Mouse (Mus musculus): ENCODE measurements around the gene Dis3l2. TPM values are rescaled to one million over a fixed set of nuclear protein-coding genes. Genes with fewer than 3 reads are reported as not detected.

Dis3l2 gene
- polyA plus RNA-seq, 1 experiment from 2014 or later, result 23.5 TPM

DNA sequence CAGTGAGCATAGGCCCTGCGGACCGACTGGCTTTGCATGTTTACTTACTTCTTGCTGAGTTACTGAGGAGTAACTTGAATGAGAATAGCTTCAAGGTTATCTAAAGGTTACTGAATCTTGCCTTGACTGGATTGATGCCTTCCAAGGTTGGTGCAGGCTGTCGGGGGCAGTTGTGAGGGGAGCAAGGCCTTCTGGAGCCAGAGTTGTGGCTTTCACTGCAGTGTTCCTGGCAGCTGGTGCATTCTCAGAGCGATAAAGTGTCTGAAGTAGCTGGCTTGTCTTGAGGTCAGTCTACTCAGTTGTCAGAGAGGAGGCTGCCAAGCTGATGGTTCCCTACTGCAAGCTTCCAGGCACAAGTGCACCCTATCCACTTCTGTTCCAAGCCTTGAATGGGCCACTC, 15.8 kb downstream of the Dis3l2 start:
- no peak for DNase-seq (ENCODE audit: low spot score)

DNA sequence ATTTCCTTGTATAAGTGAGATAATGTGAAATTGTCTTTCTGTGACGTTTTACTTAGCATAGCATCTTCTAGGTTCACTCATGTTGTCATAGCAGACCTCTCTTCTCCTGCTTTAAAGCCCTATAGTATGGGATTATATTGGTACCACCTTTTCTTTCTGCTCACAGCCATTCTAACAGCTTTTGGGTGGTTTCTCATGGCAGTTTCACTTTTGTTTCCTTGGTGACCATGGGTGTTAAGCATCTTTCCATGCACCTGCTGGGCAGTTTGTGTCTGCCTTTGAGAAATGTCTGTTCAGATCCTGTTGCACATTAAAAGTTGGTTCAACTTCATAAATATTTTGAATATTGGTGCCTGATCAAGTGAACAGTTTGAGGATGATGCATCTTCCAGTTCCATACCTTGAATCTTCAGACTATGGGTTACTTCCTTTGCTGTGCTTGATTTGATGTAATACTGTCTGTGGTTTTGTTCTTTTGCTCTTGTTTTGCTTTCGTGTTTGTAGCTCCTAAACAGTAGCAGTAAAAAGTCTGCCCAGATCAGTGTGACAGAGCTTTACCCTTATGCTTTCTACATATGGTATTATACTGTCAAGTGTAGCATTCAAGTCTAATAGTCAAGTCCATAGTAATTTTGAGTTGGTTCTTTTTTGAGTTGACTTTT, 29.7 kb downstream of the Dis3l2 start:
- DNase-seq (ENCODE audit: low spot score), result no peak

GRCm38 (mm10) chr1:86736414-86736813, 32.8 kb downstream of the Dis3l2 start:
- no peak for DNase-seq (ENCODE audit: low spot score)

- DNase-seq (ENCODE audit: low spot score), result no peak
These were observed 39.3 kb downstream of the Dis3l2 start for GRCm38 (mm10) chr1:86742896-86743295.

DNA sequence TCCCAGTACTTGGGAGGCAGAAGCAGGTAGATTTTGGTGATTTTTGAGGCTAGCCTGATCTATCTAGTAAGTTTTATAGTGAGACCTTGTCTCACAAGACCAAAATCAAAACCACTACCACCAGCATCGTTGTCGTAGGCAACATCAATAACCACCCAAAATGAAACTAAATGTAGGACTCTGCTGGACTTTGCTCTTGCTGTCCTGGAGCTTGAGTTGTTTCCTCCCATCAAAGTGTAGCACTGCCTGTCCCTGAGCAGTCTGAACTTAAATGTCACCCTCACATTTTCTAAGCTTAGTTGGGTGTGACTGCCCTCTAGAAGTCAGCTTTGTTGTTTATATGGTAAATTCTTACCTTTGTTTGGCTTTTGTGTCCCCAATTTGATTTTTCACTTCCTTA, 43.4 kb downstream of the Dis3l2 start:
- no peak for DNase-seq (ENCODE audit: low spot score)

- no peak for DNase-seq (ENCODE audit: low spot score)
These were observed 46.5 kb downstream of the Dis3l2 start for GRCm38 (mm10) chr1:86750094-86750493.

DNA sequence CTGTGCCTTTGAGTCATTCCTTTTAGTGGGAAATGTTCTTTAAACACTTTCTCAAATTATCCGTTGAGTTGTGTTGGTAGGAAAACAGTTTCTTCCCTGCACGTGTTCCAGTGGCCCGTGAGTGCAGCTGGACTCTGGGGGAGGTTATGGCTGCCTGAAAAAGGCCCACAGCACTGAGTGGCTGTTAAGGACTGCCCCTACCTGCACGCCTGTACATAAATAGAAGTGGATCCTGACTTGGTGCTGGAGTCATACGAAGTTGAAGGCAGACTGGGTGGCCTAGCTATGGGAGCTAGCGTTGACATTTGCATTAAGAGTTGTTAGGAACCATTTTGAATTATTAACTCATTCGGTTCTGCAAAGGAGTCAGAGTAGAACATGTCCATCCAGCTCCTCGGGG, 49.8 kb downstream of the Dis3l2 start:
- DNase-seq (ENCODE audit: low spot score), result no peak

DNA sequence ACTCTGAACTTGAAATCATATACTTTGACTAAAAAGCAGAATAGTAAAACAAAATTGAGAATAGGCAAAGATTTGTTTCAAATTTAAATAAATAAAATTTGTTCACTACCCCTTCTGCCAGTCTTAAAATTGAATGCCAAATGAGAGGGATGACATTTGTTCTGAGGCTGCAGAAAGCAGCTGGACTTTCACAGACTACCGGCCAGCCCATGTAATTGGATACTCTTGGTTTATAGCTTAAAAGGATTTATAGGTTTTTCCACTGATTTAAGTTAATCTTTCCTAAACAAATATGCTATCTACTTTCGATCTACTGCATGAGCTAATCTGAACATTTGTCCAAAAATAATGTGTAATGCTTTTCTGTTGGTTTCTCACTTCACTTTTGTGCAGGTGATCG, 50.7 kb downstream of the Dis3l2 start:
- DNase-seq (ENCODE audit: low spot score), result no peak

DNA sequence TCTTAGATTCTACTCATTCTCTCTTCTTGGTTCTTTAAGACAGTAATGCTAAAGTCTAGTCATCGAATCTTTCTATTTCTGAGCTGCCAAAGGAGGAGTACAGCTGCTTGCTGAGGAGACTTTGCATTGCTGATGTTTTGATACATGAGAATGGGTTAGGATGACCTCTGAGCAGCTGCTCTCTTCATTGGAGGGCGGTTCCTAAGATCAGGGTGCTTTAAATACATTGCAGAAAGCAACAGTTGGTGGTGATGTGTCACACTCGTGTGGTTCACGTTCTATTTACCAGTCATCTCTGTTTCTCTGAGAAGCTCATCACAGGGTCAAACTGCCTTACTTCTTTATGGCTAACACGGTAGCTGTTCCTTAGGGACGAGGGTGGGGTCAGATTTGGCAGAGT, 54.5 kb downstream of the Dis3l2 start:
- DNase-seq (ENCODE audit: low spot score), result no peak

- no peak for DNase-seq (ENCODE audit: low spot score)
These were observed 58.6 kb downstream of the Dis3l2 start for GRCm38 (mm10) chr1:86762161-86762560.

GRCm38 (mm10) chr1:86801241-86801640, 97.6 kb downstream of the Dis3l2 start:
- no peak for DNase-seq (ENCODE audit: low spot score)

DNA sequence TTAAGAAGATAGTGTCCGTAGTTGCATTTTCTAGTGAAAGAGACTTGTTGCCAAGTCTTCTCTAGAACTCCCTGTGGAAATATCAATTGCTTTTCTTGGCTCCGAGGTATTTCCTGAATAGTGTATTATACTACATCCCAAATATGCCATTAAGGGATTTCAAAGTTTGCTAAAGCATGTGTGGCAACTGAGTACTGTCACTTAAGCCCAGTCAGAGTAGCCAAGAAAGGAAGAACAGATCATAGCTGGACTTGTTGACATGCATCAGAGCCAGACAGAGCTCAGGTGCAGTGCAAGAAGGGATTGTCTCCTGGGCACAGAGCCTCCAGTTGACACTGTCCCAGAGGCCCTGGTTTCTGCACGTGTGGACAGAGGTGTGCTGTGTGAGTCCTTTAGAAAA, 108.1 kb downstream of the Dis3l2 start:
- no peak for DNase-seq (ENCODE audit: low spot score)

DNA sequence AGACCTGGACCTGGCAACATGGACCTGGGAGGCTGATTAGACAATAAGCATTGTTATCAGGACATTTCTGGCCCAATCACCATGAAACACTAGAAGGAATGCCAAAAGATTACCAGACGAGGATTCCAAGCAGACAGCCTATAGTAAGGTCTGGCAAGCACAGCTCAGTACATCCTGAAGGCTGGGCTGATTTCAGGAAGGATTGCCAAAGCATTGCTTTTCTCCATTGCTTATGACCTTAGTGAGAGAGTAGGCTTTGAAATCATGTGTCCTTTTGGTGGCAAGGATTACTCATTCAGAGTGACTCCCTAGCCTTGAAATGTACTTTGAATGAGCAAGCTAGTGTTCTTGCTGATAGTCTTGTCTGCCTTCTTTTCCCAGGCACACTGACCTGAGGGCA, 118.7 kb downstream of the Dis3l2 start:
- DNase-seq (ENCODE audit: low spot score), result no peak

GRCm38 (mm10) chr1:86834351-86834987, 130.9 kb downstream of the Dis3l2 start:
- no peak for DNase-seq (ENCODE audit: low spot score)

GRCm38 (mm10) chr1:86834988-86835387, 131.4 kb downstream of the Dis3l2 start:
- no peak for DNase-seq (ENCODE audit: low spot score)

GRCm38 (mm10) chr1:86850754-86851153, 147.1 kb downstream of the Dis3l2 start:
- DNase-seq (ENCODE audit: low spot score), result no peak

- no peak for DNase-seq (ENCODE audit: low spot score)
These were observed 155.3 kb downstream of the Dis3l2 start for GRCm38 (mm10) chr1:86858876-86859275.

DNA sequence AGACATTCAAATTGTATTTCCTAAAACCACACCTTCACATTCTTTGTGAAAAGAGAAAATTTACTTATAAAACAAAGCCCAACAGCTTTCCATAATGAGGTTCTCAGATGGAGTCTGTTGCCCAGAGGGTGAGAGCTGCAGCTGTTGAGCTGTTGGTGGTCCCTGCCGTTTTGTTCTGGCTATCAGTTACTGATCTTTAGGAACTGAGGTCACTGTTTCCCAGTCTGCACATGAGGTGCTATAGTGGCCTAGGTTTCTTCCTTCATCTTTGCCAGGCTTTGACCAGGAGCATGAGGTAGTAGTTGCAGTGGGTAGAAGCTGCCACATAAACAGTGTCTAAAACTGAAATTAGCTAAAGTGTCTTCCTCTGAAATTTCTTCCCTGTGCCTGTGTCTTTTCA, 155.8 kb downstream of the Dis3l2 start:
- no peak for DNase-seq (ENCODE audit: low spot score)

DNA sequence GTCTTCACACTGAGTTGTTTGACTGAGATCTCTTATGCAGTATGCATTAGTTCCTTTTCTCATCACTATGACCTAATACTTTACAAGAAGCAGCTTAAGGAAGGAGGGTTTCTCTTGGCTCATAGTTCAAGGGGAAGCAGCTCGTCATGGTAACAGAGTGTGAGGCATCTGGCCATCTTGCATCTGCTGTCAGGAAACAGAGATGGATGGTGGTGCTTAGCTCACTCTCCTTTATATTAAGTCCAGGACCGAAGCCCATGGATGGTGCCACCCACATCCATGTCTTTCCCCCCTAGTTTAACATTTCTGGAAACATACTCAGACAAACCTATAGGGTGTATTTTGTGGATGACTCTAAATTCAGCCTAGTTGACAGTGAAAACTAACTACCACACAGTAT, 170.1 kb downstream of the Dis3l2 start:
- DNase-seq (ENCODE audit: low spot score), result no peak

DNA sequence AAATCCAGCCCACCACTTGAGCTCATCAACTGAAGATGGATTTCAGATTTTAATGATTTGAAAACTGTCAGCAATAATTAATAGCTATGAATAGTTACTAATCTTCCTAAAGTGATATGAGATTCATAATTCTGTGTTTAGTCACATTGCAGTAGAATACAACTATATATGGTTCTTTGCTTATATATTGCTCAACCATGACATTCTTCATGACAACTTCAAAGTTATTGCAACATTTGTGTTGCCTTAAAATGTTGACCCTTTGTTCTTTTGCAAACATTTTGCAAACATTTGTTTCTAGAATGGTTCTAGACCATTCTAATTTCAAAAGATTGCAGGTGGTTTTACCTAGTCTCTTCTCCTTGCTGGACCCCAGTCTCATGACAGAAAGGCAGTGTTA, 175.1 kb downstream of the Dis3l2 start:
- DNase-seq (ENCODE audit: low spot score), result no peak

DNA sequence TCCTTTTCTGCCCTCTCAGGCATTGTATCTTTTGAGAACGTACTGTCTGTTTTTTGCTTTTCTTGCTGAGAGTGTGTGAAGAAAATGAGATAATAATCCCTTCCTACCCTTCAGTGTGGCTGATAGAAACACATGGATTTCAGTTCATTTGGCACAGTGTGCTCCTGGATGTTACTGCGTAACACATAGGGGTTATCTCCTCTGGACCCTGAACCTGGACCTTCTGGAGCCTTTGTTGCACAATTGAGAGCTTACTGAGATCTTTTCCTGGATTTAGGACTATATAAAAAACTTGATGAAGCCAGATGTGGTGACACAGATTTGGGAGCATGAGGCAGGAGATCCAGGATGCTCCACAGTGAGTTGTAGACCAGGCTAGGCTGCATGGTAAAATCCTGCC, 175.9 kb downstream of the Dis3l2 start:
- no peak for DNase-seq (ENCODE audit: low spot score)

GRCm38 (mm10) chr1:86887060-86887459, 183.5 kb downstream of the Dis3l2 start:
- DNase-seq (ENCODE audit: low spot score), result no peak

DNA sequence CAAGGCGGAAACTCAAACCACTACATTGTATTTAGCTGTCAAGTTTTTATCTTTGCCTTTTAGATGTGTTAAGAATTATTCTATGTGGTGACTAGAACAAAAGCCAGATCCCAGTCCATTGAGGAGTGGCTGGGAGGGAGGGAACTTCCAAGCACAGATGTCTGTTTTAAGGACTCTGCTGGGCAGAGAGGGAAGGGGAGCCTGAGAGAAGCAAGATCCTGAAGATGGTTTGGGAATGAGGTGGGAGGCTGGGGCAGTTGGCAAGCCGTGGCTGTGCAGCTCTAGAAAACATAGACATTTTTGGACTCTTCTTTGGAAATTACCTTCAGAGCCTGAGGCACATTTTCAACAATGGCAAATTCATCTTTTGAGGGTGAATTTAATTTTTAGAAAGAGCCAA, 208.9 kb downstream of the Dis3l2 start:
- no peak for DNase-seq (ENCODE audit: low spot score)
